Comparison of ENCODE assay signal across 8 mouse cellular contexts in the genomic region with DNA sequence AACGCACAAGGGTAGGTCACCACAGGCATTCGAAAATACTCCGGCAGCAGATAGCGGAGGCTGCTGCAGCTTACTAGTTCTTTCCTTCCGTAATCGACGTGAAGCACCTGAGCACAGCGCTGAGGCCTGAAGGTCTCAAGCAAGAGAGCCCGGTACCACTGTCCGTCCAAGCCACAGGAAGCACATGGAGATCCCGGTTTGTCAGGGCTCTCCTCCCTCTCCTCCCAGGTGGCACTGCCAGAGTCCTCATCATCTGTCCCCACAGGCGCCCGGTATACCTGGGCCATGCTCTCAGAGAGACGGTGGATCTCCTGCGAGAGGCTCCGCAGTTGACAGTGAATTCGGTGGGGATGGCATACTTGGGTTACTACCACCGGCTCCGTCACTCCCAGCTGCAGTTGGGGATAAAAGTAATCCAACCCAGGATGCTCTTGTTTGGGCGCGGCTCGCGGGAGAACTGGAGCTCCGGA. TPM values are rescaled to one million over a fixed set of nuclear protein-coding genes. Genes with fewer than 3 reads are reported as not detected.
DNase-seq lines count a peak whose midpoint lies in the region; ATAC-seq and TF ChIP-seq lines count a peak whose summit lies in the region.

No protein-coding gene starts in this region.

- peak overlapping the region; percentile 34 for H3K4me3 ChIP-seq in lung, embryonic 14.5 days (ENCODE audit: low read depth, low read length)
- H3K4me3 ChIP-seq in forebrain, embryonic 15.5 days: peak overlapping the region; percentile 45
- H3K4me3 ChIP-seq in limb, embryonic 13.5 days: peak overlapping the region; percentile 48
- H3K4me3 ChIP-seq in neural tube, embryonic 15.5 days (replicated peaks): peak overlapping the region; percentile 46

- DNase-seq in lung, embryonic 14.5 days: no peak
- no peak for DNase-seq in lung, postnatal 14 days
- DNase-seq in spleen, postnatal 10 days (ENCODE audit: low spot score in 2 of 2): no peak
- DNase-seq in thymus, postnatal 10 days (ENCODE audit: low spot score in 2 of 2): no peak
- no peak for DNase-seq in B cell, adult 2 months

- 19% methylated on average over 24 of the region's 24 CpGs for WGBS in lung, embryonic 14.5 days
- WGBS in forebrain, embryonic 15.5 days: 24% methylated on average over 24 of the region's 24 CpGs
- WGBS in limb, embryonic 13.5 days: 24% methylated on average over 24 of the region's 24 CpGs
- 19% methylated on average over 24 of the region's 24 CpGs for WGBS in neural tube, embryonic 15.5 days

- no peak for ATAC-seq in lung, embryonic 14.5 days (ENCODE audit: insufficient read depth)
- ATAC-seq in forebrain, embryonic 15.5 days (replicated peaks): peak; percentile 28; the same call in 1 of the 2 replicates
- ATAC-seq in limb, embryonic 13.5 days (ENCODE audit: low FRiP score, low read depth): no peak
- peak; percentile 53 for ATAC-seq in neural tube, embryonic 15.5 days (ENCODE audit: low FRiP score)

- H3K9ac ChIP-seq in lung, embryonic 14.5 days: no peak overlapping the region
- peak overlapping the region; percentile 46 for H3K9ac ChIP-seq in forebrain, embryonic 15.5 days (replicated peaks)
- H3K9ac ChIP-seq in limb, embryonic 13.5 days: peak overlapping the region; percentile 60; the same call in 1 of the 2 replicates
- H3K9ac ChIP-seq in neural tube, embryonic 15.5 days (replicated peaks): peak overlapping the region; percentile 49; the same call in 1 of the 2 replicates

- H3K27me3 ChIP-seq in lung, embryonic 14.5 days (ENCODE audit: insufficient read depth, low read length): peaks cover 29% of the 10 kb centered on the region
- peaks cover 22% of the 10 kb centered on the region; the same call in 1 of the 2 replicates for H3K27me3 ChIP-seq in forebrain, embryonic 15.5 days
- H3K27me3 ChIP-seq in limb, embryonic 13.5 days: peaks cover 54% of the 10 kb centered on the region
- peaks cover 34% of the 10 kb centered on the region for H3K27me3 ChIP-seq in neural tube, embryonic 15.5 days (replicated peaks)

- no peak overlapping the region for H3K27ac ChIP-seq in lung, embryonic 14.5 days (ENCODE audit: low read depth)
- no peak overlapping the region for H3K27ac ChIP-seq in forebrain, embryonic 15.5 days (replicated peaks)
- H3K27ac ChIP-seq in limb, embryonic 13.5 days: no peak overlapping the region
- H3K27ac ChIP-seq in neural tube, embryonic 15.5 days (replicated peaks): no peak overlapping the region

- no peaks in the 10 kb centered on the region for H3K9me3 ChIP-seq in lung, embryonic 14.5 days (ENCODE audit: low read depth, low read length)
- H3K9me3 ChIP-seq in forebrain, embryonic 15.5 days: no peaks in the 10 kb centered on the region; the same call in 1 of the 2 replicates
- H3K9me3 ChIP-seq in limb, embryonic 13.5 days: peaks cover 3% of the 10 kb centered on the region; the same call in 1 of the 2 replicates
- H3K9me3 ChIP-seq in neural tube, embryonic 15.5 days (replicated peaks): no peaks in the 10 kb centered on the region

- H3K4me2 ChIP-seq in lung, embryonic 14.5 days: peak overlapping the region; percentile 70
- H3K4me2 ChIP-seq in forebrain, embryonic 15.5 days (replicated peaks): peak overlapping the region; percentile 73
- peak overlapping the region; percentile 88 for H3K4me2 ChIP-seq in limb, embryonic 13.5 days (replicated peaks)
- peak overlapping the region; percentile 94 for H3K4me2 ChIP-seq in neural tube, embryonic 15.5 days

- no peak for TF ChIP-seq CTCF in lung, embryonic 14.5 days (IDR thresholded peaks at IDR 0.05; ENCODE audit: low read depth)

- H3K36me3 ChIP-seq in lung, embryonic 14.5 days (ENCODE audit: insufficient read depth): no peaks in the 10 kb centered on the region
- no peaks in the 10 kb centered on the region for H3K36me3 ChIP-seq in forebrain, embryonic 15.5 days
- no peaks in the 10 kb centered on the region for H3K36me3 ChIP-seq in limb, embryonic 13.5 days
- H3K36me3 ChIP-seq in neural tube, embryonic 15.5 days: no peaks in the 10 kb centered on the region

- H3K4me1 ChIP-seq in lung, embryonic 14.5 days (ENCODE audit: insufficient read depth): no peaks in the 10 kb centered on the region; the same call in 1 of the 2 replicates
- H3K4me1 ChIP-seq in forebrain, embryonic 15.5 days: peaks cover 14% of the 10 kb centered on the region
- H3K4me1 ChIP-seq in limb, embryonic 13.5 days: peaks cover 16% of the 10 kb centered on the region
- H3K4me1 ChIP-seq in neural tube, embryonic 15.5 days: peaks cover 14% of the 10 kb centered on the region

RNA-seq across cellular contexts. Expression of a gene that starts 1.0 kb away (rescaled TPM):
- 0.18 TPM in 1 of 2 replicates, not detected in the other for polyA plus RNA-seq in lung, embryonic 14.5 days (2014; fragmentation: Nextera tagmentation; extraction: Ambion mirVana)
- 0.34 and 0.52 TPM in 2 replicates for polyA plus RNA-seq in forebrain, embryonic 15.5 days (2015; fragmentation: Nextera tagmentation; extraction: Ambion mirVana)
- 0.03 TPM in 1 of 2 replicates, not detected in the other for polyA plus RNA-seq in limb, embryonic 13.5 days (2015; fragmentation: Nextera tagmentation; extraction: Ambion mirVana)
- 0.55 and 0.81 TPM in 2 replicates for polyA plus RNA-seq in neural tube, embryonic 15.5 days (2015; fragmentation: Nextera tagmentation; extraction: Ambion mirVana)

RNA-seq across cellular contexts. Expression of a gene that starts 38.0 kb away (rescaled TPM):
- polyA plus RNA-seq in lung, embryonic 14.5 days (2014; fragmentation: Nextera tagmentation; extraction: Ambion mirVana): 15.0 and 16.0 TPM in 2 replicates
- polyA plus RNA-seq in forebrain, embryonic 15.5 days (2015; fragmentation: Nextera tagmentation; extraction: Ambion mirVana): 117 and 123 TPM in 2 replicates
- polyA plus RNA-seq in limb, embryonic 13.5 days (2015; fragmentation: Nextera tagmentation; extraction: Ambion mirVana): 48.7 and 50.3 TPM in 2 replicates
- 87.0 and 107 TPM in 2 replicates for polyA plus RNA-seq in neural tube, embryonic 15.5 days (2015; fragmentation: Nextera tagmentation; extraction: Ambion mirVana)

RNA-seq across cellular contexts. Expression of a gene that starts 38.2 kb away (rescaled TPM):
- 30.5 and 32.2 TPM in 2 replicates for polyA plus RNA-seq in lung, embryonic 14.5 days (2014; fragmentation: Nextera tagmentation; extraction: Ambion mirVana)
- 21.8 and 24.1 TPM in 2 replicates for polyA plus RNA-seq in forebrain, embryonic 15.5 days (2015; fragmentation: Nextera tagmentation; extraction: Ambion mirVana)
- polyA plus RNA-seq in limb, embryonic 13.5 days (2015; fragmentation: Nextera tagmentation; extraction: Ambion mirVana): 29.0 and 32.0 TPM in 2 replicates
- 8.7 and 11.5 TPM in 2 replicates for polyA plus RNA-seq in neural tube, embryonic 15.5 days (2015; fragmentation: Nextera tagmentation; extraction: Ambion mirVana)

Comparison
In these comparisons a context has a peak if more than half of its experiments do, and no peak if none do; other contexts are left out.
1. ATAC-seq: peak in forebrain, embryonic 15.5 days (single experiment) and neural tube, embryonic 15.5 days (single experiment); none in lung, embryonic 14.5 days (single experiment) and limb, embryonic 13.5 days (single experiment).
2. Peak in every context shown above with its lines, with median percentiles within 50 percentile points of each other: H3K4me2 ChIP-seq and H3K4me3 ChIP-seq.